Mouse (Mus musculus) embryonic stem cell, embryonic (primary cell): Measurements from ENCODE around the gene Wars.

Experiments
- CTCF ChIA-PET, 4 experiments: fragments of 300-600 bp in 2 of 4; fragments of 350-600 bp in 2 of 4; sonication (Branson Sonifier 250); formaldehyde crosslinking; loops; one replicate each; lab custom pipeline; 2022; ENCODE audit warnings: inconsistent platforms in 2 of 4; lab: Charles Lee
- POLR2A ChIA-PET, 4 experiments: fragments of 300-600 bp in 2 of 4; fragments of 350-600 bp in 2 of 4; sonication (Branson Sonifier 250); formaldehyde crosslinking; loops; one replicate each; lab custom pipeline; 2022; ENCODE audit warnings: antibody characterized with exemption in 4 of 4, inconsistent platforms in 1 of 4; lab: Charles Lee

Gene Wars

DNA sequence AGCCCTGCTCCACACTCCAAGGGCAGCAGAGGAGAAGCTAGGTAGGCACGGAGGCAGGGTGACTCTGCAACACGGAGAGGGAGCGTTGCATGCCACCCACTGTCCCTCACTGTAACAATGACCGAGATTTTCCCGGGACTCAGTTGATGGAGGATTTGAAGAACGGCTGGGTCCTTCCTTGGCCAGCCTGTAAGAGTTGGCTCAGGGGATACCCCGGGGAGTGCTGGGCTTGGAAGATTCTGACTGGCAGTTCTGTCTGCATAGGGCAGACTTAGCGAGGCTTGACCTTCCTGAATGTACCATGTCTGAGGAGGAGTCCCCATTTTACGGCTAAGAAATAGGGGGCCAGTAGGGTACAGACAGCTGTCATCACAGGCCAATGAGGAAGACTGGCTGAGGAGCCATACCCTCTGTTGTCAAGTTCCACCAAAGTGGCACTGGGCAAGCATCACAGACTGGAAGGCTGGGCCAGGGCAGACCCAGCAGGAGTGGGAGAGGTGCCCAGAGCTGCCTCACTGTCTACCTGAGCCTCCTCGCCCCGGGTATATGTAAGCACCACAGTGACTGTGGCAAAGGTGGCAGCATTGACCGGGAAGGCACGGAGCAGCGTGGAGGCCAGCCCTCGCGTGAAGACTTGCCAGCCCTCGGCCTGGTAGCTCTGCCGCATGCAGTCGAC, 67.6 kb downstream of the Wars start:
- ChIA-PET POLR2A (interaction anchor here in 2 of 4 experiments (0.8 to 8.7 kb wide), 10 partner anchors 8 to 35 kb away, joined by 3 to 41 read pairs (median 4); partner anchors contain the start of genes Slc25a29 (in 1 of the 2), Slc25a47 (in 1 of the 2) and Yy1 (in 1 of the 2)), CTCF (interaction anchor here in 3 of 4 experiments (0.5 to 1.0 kb wide), 3 partner anchors 20 to 219 kb away, joined by 3 to 14 read pairs (median 3); no protein-coding TSS in a partner anchor)

DNA sequence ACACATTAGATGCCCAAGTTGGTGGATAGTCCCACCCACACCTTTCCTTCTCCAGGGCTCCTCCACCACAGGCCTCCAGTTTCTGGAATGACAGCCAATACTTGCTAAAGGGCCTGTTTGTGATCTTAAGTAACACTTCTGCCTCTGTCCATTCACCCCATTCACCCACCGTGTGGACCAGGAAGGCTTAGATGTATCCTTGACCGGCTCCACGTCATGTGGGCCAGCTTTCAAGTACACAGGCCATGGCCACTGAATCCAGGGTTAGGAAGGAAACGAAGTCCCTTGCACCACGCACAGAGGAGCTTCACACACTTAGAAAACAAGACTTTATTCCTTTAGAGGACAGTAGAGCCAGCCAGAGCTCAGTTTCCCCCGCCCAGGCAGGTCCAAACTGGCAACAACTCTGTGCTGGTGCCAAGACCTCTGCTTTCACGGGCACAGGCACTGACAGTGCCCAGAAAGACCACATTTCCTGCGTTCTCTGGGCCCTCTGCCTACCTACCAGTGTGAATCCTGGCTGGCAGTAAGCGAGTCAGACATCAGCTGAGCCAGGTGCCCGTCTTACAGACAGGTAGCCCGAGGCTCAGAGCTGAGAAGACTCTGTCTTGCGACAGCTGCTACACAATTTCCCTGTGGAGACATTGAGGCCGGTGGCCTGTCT, 68.3 kb downstream of the Wars start:
- CTCF ChIA-PET, result interaction anchor here in 1 of 4 experiments (0.7 kb wide), 1 partner anchor 219 kb away, joined by 3 read pairs; no protein-coding TSS in a partner anchor
- POLR2A ChIA-PET, result interaction anchor here in 1 of 4 experiments (0.9 to 8.7 kb wide), 6 partner anchors 7 to 32 kb away, joined by 3 to 41 read pairs (median 4); no protein-coding TSS in a partner anchor

DNA sequence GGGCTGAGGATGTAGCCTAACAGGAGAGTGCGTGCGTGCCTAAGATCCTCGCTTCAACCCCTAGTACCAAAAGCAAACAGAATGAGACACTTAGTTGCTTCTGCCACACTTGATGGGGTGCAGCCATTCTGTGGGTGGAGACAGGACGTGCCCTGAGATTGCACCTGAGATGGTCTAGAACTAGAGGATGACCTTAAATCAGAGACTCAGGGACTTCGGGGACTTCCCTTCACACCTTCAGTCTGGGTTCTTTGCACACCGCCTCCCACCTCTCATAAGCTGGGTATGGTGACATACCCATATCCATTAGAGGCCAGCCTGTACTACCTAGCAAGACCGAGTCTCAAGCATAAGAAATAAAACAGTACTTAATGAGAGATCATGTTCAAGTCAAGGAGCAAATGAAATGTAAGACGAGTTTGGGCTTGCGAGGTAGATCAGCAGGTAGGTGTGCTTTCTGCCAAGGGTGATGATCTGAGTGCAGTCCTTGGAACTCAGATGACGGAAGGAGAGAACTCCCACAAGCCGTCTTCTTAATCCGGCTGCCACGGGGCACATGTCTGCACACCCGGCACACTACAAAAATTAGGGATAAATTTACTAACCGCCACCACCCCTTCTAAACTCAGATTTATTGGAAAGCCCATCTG, 69.6 kb downstream of the Wars start:
- POLR2A ChIA-PET, result interaction anchor here in 1 of 4 experiments (1.0 to 2.3 kb wide), 2 partner anchors 10 to 15 kb away, joined by 5 to 9 read pairs; no protein-coding TSS in a partner anchor
- CTCF ChIA-PET, result no interaction called here

GRCm38 (mm10) chr12:108823036-108823435, 70.9 kb downstream of the Wars start:
- ChIA-PET POLR2A (interaction anchor here in 1 of 4 experiments (0.6 to 3.1 kb wide), 4 partner anchors 11 to 105 kb away, joined by 3 to 8 read pairs (median 4); partner anchors contain the start of gene Yy1), CTCF (interaction anchor here in 1 of 4 experiments (0.6 kb wide), 1 partner anchor 1944 kb away, joined by 11 read pairs; no protein-coding TSS in a partner anchor)

DNA sequence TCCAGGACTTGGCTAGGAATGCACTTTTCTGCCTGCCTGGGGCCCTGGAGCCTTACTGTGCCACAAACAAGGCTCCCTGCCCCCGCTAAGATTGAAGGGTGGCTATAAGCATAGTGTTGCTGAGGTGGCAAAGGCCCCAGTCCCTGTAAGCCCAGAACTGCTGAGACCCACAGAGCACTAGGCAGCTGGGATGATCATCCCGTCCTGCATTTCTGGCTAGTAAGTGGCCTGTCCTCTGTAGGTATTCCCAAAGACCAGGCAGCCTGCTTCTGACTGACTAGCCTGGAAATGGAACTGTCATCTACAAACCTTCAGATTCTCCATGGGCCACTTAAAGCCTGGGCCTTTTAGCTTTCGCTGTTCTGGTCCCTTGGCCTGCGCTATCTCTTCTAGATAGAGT, 73.5 kb downstream of the Wars start:
- POLR2A ChIA-PET, result interaction anchor here in 3 of 4 experiments (0.6 to 5.3 kb wide), 21 partner anchors 8 to 564 kb away, joined by 3 to 41 read pairs (median 6); partner anchors contain the start of genes Slc25a29 (in 1 of the 3), Slc25a47 (in 1 of the 3) and Yy1 (in 1 of the 3)
- CTCF ChIA-PET, result interaction anchor here in 1 of 4 experiments (1.1 to 1.4 kb wide), 2 partner anchors 10 to 60 kb away, joined by 3 to 4 read pairs; no protein-coding TSS in a partner anchor

DNA sequence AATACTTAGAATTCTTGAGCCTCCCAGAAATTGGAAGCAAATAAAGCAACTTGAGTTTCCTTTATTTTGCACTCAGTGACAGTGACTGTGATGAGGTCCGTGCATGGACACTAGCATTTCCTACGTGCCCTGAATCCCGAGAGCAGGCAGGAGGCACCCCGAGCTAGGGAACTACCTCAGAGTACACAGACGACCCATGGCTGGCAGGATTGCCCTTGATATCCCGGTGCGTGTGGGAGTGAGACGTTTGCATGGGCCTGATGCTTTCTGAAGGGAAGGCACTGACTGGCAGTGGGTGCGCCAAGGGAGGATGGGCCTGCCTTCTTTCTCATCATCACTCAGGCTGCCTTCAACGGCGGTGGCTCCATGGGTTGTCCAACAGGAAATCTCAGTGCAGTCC, 77.4 kb downstream of the Wars start:
- CTCF ChIA-PET, result no interaction called here

DNA sequence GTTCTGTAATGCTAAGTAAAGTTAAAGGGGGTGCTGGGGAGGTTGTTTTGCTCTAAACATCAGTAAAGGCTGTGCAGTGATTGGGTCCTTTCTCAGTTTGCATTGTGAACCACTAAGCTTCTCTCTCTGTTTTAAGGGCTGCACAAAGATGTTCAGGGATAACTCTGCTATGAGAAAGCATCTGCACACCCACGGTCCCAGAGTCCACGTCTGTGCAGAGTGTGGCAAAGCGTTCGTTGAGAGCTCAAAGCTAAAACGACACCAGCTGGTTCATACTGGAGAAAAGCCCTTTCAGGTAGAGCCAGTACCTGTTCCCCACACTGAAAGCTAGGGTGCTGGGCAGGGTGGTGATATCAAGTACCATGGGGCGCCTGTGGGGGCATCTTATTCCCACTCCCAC, 79.5 kb downstream of the Wars start:
- ChIA-PET CTCF (interaction anchor here in 2 of 4 experiments (0.8 to 1.4 kb wide), 4 partner anchors 11 to 278 kb away, joined by 3 to 4 read pairs (median 4); no protein-coding TSS in a partner anchor), POLR2A (interaction anchor here in 2 of 4 experiments (0.6 to 2.0 kb wide), 13 partner anchors 11 to 464 kb away, joined by 3 to 20 read pairs (median 4); partner anchors contain the start of gene Yy1 (in 1 of the 2))

More for the DNA sequence above, 77.4 kb downstream of the Wars start:
- POLR2A ChIA-PET, result interaction anchor here in 2 of 4 experiments (1.6 to 5.3 kb wide), 2 partner anchors 10 to 13 kb away, joined by 3 to 41 read pairs; no protein-coding TSS in a partner anchor

DNA sequence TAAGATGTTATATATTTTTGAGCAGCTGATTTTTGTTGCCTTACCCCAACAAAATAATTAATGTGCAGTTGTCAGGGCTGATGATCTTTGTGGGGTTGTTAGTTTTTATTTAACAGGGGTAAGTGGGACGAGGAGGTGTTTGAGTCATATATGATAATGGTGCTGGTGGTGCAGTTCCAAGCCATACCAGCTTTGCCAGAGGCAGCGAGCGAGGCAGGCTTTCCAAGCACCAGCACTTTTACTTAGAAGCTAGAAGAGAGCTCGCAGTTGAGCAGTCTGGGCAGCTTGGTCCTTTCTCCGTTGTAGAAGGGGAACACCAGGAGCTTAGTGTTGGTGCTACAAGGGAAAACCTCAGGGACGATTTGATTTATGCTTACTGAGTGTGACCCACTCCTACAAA, 81.5 kb downstream of the Wars start:
- POLR2A ChIA-PET, result interaction anchor here in 2 of 4 experiments (0.9 to 2.7 kb wide), 10 partner anchors 8 to 46 kb away, joined by 3 to 9 read pairs (median 5); no protein-coding TSS in a partner anchor

DNA sequence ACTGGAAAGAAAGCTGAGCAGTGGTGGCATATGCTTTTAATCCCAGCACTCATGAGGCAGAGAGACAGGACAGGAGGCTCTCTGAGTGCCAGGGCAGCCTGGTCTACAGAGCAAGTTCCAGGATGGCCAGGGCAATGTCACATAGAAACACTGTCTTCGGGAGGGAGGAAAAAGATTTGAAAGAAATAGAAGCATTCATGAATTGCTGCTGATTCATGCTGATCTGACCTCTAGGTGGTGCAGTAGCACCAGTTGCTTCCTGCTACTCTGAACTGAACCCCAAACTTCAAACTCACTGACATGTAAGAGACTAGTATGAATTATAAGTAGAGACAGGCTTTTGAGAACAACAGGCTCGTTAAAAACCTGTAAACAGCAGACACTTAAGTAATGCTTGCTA, 82.8 kb downstream of the Wars start:
- CTCF ChIA-PET, result no interaction called here
- POLR2A ChIA-PET, result interaction anchor here in 1 of 4 experiments (1.6 to 2.7 kb wide), 4 partner anchors 10 to 19 kb away, joined by 3 to 9 read pairs (median 7); no protein-coding TSS in a partner anchor

More for the DNA sequence above, 81.5 kb downstream of the Wars start:
- CTCF ChIA-PET, result interaction anchor here in 1 of 4 experiments (0.6 kb wide), 1 partner anchor 43 kb away, joined by 3 read pairs; no protein-coding TSS in a partner anchor

GRCm38 (mm10) chr12:108810309-108810708, 83.7 kb downstream of the Wars start:
- ChIA-PET CTCF (no interaction called here), POLR2A (interaction anchor here in 2 of 4 experiments (0.7 to 8.0 kb wide), 7 partner anchors 8 to 24 kb away, joined by 3 to 57 read pairs (median 6); no protein-coding TSS in a partner anchor)
